Mouse (Mus musculus) bone marrow macrophage, adult 2 months (primary cell): ENCODE results near the gene Cubn. TPM values are rescaled to one million over a fixed set of nuclear protein-coding genes. Genes with fewer than 3 reads are reported as not detected.
A peak's percentile ranks its signal among the peaks of the same experiment; 100 is the strongest.

Experiments
- H3K27ac ChIP-seq: 2 replicates; pipeline ENCODE4 v1.5.1; 2012; ENCODE audit warnings: low read depth, low read length; ENCODE audit not compliant: insufficient read depth
- H3K4me1 ChIP-seq: 2 replicates; pipeline ENCODE4 v1.6.1; 2012; ENCODE audit warnings: low read length; ENCODE audit not compliant: control insufficient read depth, insufficient read depth
- H3K4me3 ChIP-seq: 2 replicates; pipeline ENCODE4 v1.5.1; 2012; ENCODE audit warnings: mild to moderate bottlenecking, low read length, moderate library complexity; ENCODE audit not compliant: insufficient read depth
- CTCF ChIP-seq: IDR thresholded peaks from 2 replicates; pipeline ENCODE4 v1.5.1; 2012; ENCODE audit warnings: low read depth, mild to moderate bottlenecking, low read length, moderate library complexity
- POLR2A ChIP-seq: IDR thresholded peaks from 2 replicates; pipeline ENCODE4 v1.6.1; 2012; ENCODE audit warnings: mild to moderate bottlenecking, low read depth, low read length, borderline replicate concordance
- polyA plus RNA-seq: library from polyadenylated mRNA; stranded (reverse); fragments of >200 nt; gene quantifications from 2 replicates; pipeline ENCODE4 v1.2.4, GENCODE M21; 2012; ENCODE audit not compliant: missing spikeins, insufficient read depth, insufficient read length

Gene Cubn
- polyA plus RNA-seq, 1 experiment, result 0.08 TPM

DNA sequence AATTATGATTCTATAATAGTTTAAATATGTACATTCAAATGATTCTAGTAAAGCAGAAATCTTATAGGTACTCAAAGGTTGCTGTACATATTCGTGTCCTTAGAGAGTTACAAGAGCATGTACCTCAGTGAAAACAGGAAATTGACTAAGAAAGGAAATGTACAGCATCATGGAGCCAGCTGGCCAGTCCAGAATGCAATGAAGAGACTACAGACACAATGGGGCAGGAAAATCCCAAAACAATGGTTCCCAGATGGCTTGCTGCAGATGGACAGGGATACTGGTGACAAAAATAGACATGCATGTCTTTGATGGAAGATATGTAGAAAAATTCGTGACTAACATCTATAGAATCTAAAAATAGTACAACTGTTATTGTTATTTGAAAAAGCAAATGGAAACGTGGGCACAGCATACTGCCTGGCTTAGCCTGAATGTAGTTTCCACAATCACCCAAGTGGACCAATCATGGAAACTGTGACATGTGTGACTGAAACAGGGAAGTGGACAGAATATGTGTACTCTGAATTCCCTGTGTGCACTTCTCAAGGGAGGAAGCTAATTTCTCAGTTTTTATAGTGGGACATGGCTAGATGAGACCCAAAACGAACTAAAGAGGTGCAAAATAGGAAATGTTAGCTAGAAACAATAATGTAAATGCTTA, 161.7 kb downstream of the Cubn start:
- Histone ChIP-seq H3K27ac (no peak overlapping the region), H3K4me1 (peaks cover 6% of the 10 kb centered on the region), H3K4me3 (no peak overlapping the region)
- TF ChIP-seq CTCF (no peak), POLR2A (no peak)

GRCm38 (mm10) chr2:13303376-13303775, 188.2 kb downstream of the Cubn start:
- Histone ChIP-seq H3K27ac (no peak overlapping the region), H3K4me1 (peaks cover 9% of the 10 kb centered on the region), H3K4me3 (no peak overlapping the region)
- TF ChIP-seq CTCF (no peak), POLR2A (no peak)

GRCm38 (mm10) chr2:13299031-13299430, 192.6 kb downstream of the Cubn start:
- H3K4me1 ChIP-seq, result peaks cover 13% of the 10 kb centered on the region
- H3K27ac ChIP-seq, result no peak overlapping the region
- TF ChIP-seq POLR2A (no peak), CTCF (no peak)
- H3K4me3 ChIP-seq, result no peak overlapping the region

GRCm38 (mm10) chr2:13297733-13298132, 193.9 kb downstream of the Cubn start:
- Histone ChIP-seq H3K27ac (no peak overlapping the region), H3K4me3 (no peak overlapping the region), H3K4me1 (peaks cover 13% of the 10 kb centered on the region)
- TF ChIP-seq POLR2A, result no peak
- TF ChIP-seq CTCF, result no peak

- Histone ChIP-seq H3K4me3 (no peak overlapping the region), H3K27ac (no peak overlapping the region), H3K4me1 (no peaks in the 10 kb centered on the region)
- TF ChIP-seq CTCF, result no peak
- TF ChIP-seq POLR2A, result no peak
These were observed 201.0 kb downstream of the Cubn start for GRCm38 (mm10) chr2:13290661-13291060.

DNA sequence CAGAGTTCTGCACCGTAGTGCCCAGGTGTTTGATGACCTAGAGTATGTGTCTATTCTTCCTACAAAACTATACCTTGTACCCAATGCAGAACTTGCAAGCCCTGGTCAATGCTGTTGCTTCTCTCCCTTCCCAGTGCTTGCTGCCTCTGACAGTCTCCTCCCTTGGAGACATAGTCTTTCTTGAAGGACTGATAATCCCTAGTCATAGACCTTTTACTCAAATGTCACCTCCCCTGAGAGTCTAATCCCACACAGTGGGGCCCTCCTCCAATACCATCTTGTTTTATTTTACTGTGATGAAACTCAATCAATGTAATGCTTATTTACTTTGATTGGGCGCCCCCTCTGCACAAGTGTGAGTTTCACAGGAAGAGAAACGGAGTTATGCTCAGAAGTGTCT, 201.5 kb downstream of the Cubn start:
- Histone ChIP-seq H3K4me3 (no peak overlapping the region), H3K27ac (no peak overlapping the region), H3K4me1 (no peaks in the 10 kb centered on the region)
- TF ChIP-seq CTCF (no peak), POLR2A (no peak)

GRCm38 (mm10) chr2:13278114-13278862, 213.3 kb downstream of the Cubn start:
- peaks cover 10% of the 10 kb centered on the region for H3K4me1 ChIP-seq
- no peak for TF ChIP-seq POLR2A
- TF ChIP-seq CTCF, result no peak
- H3K27ac ChIP-seq, result no peak overlapping the region
- H3K4me3 ChIP-seq, result no peak overlapping the region

DNA sequence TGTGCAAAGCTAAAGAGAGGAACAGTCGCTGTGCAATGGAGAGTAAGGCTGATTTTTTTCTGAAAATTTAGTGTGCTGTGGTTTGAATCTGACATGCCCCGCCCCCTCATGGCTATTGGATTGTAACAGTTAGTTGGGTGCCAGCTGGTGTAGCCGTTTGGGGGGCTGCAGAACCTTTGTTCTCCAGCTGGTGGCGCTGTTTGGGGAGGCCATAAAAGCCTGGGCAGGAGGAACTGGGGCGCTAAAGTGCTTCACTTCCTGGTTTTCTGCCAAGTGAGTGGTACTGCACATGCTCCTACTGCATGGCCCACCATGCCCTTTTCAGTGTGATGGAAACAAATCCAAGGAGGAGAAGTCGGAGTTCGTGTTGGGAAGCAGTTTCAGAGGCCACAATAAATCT, 215.7 kb downstream of the Cubn start:
- H3K27ac ChIP-seq, result no peak overlapping the region
- TF ChIP-seq POLR2A (no peak), CTCF (peak; percentile 37; the same call in 1 of the 2 replicates)
- H3K4me3 ChIP-seq, result no peak overlapping the region
- H3K4me1 ChIP-seq, result peaks cover 21% of the 10 kb centered on the region

DNA sequence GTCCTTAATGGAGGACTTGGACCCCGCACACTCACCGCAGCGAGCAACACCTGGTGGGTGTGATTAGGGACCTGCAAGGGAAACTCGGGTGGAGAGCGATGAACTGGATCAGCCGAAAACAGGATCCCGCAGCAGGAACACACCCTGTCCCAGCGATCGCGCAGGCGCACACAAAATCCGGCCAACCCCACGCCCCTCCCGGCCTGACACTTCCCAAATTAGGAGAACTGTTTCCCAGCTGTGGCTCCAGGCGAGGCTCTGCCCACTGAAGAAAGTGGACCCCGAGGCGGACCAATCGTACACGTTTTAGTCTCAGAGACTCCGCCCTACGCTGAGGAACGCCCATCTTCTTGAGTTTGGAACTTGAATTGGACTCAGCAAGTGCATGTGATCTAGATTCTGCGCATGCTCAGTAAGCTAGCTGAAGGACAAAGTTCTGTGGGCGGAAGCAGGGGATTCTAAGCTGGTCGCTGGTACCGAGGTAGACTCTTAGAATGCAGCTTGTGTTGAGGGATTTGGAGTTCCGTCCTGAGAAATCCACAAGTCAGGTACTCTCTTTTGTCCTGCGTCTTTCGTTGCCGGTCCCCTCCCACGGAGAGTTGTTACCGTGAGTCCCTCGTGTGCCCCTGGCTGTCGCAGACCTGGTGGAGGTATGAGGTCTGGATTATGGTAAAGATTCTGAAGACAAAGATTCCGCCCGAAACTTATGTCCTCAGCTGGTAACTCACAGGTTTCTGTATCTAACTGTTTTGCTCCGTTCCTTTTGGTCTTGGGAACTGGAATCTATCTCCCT, 220.3 kb downstream of the Cubn start, which contains the start of gene Rsu1:
Gene Rsu1 (minus strand): TSS at position 251 of the 793 bp plus-strand sequence.
- Histone ChIP-seq H3K4me1 (peaks cover 22% of the 10 kb centered on the region), H3K4me3 (peak within 1 kb of the TSS; percentile 83), H3K27ac (peak within 1 kb of the TSS; percentile 32; the same call in 1 of the 2 replicates)
- TF ChIP-seq CTCF, result no peak
